Mouse (Mus musculus) retina, postnatal 1 day (tissue): ENCODE results near the gene Sash1.

ENCODE experiments used
- DNase-seq: peaks from one replicate; pipeline ENCODE4 v3.0.0-alpha.2; 2012

Sash1 gene

DNA sequence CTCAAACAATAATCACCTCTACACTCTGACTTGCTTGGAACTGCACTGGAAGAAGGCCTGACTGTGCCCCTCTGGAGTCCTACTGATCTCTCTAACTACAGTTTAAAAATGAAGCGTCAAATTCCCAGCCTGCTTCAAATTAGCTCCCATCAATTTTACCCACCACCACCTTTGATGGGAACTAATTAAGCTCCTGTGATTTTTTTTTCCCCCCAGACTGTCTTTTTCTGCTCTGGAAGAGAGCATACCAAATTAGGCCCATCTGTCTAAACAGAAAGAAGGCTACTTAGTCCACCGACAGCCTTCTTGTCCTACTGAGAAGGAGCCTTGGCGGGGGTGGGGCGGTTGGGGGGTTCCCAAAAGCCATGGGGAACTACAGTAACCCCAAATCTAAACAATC, 37.9 kb downstream of the Sash1 start:
- DNase-seq = no peak

- no peak for DNase-seq
Measured at GRCm38 (mm10) chr10:8846258-8846657, 39.6 kb downstream of the Sash1 start.

- DNase-seq = no peak
Measured at GRCm38 (mm10) chr10:8845230-8845770, 40.6 kb downstream of the Sash1 start.

DNA sequence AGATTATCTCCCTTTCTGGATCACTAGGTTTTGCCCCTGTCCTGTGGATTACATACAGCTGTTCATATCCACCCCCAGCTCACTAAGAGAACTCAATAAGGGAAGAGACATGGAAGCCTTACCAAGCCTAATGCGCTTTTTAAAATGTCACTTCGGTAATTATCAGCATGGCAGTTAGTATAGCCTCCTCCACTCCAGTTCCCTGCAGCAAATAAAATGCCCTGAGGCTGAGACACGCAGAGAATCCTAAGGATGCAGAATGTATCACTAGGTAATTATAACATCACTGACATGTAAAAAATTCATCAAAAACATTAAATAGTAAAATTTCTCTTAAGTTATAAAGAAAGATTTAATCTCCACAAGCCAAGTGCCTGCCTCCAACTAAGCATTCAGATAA, 45.9 kb downstream of the Sash1 start:
- DNase-seq = no peak

DNA sequence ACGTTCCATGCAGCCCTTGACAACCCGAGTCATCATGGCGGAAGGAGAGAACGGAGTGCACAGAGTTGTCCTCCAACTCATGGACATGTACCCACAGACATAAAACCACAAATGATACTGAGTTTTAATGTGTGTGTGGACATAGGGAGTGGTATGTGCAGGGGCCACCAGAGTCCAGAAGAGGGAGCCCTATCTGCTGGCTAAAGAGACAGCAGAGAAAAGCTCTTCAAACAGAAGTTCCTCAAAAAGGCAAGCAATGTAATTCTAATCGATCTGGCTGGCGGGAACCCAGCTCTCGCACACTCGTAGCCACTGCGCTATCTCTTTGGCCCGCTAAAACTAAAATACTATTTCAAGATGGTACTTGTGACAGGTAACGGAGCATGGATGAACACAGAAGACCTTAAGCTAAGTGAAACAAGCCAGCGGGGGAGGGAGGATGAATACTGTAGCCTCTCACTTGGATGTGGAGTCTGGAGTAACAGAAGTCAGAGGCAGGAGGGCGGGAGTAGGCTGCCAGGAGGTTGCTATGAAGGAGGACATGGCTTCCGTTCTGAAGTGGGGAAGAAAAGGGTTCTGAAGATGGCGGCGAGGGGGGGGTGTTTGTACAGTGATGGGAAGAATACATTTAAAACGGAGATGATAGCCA, 51.9 kb downstream of the Sash1 start:
- DNase-seq = no peak

DNA sequence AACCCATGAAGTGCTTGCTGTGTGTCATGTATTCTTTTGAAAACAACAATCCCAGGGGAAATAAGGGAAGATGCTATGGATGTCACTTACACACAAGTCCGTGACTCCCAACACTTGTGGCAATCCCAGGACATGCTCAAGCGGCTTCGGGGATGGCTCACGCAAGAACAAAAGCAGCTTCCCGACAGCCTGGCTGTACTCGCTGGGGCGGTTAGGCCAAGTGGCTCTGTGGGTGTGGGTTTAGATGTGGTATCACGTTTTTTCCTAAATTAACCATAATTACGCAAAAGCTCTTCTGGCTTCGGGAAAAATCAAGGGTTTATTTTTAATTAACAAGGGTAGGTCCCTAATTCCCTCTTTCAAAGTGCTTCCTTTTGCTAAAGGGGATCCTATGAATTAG, 59.6 kb downstream of the Sash1 start:
- peak; percentile 53 for DNase-seq

DNA sequence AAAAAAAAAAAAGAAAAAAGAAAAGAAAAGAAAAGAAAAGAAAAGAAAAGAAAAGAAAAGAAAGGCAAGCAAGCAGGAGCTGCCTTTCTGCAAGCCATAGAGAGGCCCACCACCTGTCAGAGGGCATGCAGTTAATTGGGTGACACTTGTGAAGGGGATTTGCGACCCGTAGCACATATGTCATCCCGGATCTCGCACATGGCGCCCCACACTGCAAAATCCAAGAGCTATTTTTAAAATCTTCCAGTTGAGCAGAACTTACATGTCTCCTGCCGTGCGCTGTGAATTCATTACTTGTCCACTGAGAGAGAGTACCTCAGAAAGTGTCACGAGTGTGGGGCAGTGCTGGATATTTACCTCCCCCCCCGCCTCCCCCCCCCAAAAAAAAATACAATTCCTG, 60.0 kb downstream of the Sash1 start:
- DNase-seq = peak; percentile 73

GRCm38 (mm10) chr10:8818066-8818465, 67.8 kb downstream of the Sash1 start:
- no peak for DNase-seq

DNA sequence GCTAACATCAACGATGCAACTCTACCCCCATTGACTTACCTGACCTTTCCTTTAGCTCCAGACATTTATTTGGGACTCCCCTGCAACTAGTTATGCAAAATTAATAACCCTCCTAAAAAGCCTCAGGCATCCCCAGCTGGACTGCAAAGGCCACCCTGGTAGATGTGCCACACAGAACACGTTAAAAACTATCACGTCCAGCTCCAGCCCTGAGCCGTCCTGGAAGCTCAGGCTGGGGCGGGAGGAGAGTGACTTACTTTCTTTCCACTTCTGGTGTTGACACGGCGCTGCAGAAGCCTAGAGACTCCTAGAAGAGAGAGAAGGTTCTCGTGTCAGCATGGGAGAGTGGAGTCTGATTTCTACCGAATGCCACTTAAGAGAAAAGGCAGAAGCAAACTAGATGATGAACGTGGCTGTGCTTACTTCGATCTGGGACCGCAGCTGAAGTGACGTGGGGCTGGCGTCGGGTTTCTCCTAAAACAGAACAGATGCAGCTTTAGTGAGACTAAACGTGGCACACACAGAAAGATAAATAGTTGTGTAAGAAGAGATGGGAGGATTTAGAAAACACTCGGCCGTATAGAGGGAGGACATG, 71.8 kb downstream of the Sash1 start:
- DNase-seq = no peak

GRCm38 (mm10) chr10:8813259-8813658, 72.6 kb downstream of the Sash1 start:
- no peak for DNase-seq

GRCm38 (mm10) chr10:8812807-8813206, 73.1 kb downstream of the Sash1 start:
- no peak for DNase-seq

DNA sequence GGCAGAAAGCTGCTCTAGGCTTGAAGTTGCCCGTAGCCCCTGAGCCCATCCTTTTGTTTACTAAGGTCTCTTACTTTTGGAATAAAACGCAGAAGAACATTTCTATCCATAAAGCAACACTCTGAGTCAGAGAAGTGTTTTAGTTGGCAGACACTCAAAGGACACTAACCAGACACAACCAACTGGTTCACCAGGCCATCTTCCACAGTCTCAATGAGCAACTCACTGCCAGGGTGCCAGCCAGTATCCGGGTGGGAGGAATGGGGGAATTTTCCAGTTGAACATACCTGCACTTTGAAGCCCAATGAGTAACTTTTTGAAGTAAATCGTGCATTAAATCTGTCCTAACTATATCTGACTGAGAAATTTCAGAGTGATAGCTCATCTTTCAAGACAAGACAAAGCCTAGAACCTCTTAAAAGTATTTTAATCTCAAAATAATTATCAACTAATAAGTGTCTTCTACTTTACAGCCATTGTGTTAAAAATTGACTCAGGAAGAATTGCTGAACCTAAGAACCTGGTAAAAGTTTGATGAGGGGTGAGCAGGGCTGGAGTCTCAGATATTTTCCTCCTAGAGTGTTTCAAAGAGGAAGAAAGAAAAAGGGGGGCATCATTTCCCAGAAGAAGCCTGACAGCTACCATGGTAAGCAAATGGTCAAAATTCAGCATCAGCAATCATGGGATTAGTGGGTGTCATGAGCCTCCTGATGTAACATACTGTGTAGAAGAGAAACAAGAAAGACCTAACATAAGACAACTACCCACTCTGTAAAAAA, 74.4 kb downstream of the Sash1 start:
- DNase-seq = no peak

- DNase-seq = no peak
Measured at GRCm38 (mm10) chr10:8810496-8810895, 75.4 kb downstream of the Sash1 start.

DNA sequence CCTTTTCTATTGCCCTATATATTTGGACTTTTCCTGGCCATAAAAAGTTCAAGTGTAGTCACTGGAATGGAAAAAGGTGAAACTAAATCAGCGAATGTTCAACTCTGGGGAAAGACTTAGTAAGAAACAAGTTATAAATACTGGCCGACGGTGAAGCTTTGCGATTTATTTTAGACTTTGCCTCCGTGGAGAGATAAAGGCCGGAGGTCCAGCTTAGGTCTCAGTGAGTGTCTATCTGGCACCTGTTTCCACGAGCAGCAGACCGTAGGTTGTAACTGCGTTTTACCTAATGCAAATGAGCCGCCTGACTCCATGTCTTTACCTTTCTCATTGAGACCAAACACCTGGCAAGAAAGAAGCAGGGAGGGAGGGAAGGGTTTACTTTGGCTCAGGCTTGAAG, 77.5 kb downstream of the Sash1 start:
- DNase-seq = no peak

DNA sequence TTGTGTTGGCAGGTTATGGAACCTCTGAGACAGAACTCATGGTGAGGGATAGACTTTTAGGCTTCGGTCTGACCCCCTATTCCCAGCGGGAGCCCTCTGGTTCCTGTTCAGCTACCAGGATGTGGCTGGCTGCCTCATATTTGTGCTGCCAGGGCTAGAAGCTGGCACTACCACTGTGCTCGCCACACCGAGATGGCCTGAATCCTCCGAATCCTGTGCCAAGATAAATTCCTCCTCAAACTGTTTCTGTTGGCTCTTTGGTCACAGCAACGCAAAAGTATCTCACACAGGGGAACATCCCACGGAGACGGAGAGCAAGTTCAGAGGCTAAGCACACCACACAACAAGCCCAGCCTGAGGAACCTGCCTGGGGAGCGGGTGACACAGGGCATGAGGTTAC, 78.3 kb downstream of the Sash1 start:
- DNase-seq = no peak

GRCm38 (mm10) chr10:8805402-8805801, 80.5 kb downstream of the Sash1 start:
- DNase-seq = no peak

- DNase-seq = peak; percentile 79
Measured at GRCm38 (mm10) chr10:8804292-8804691, 81.6 kb downstream of the Sash1 start.

- no peak for DNase-seq
Measured at GRCm38 (mm10) chr10:8801719-8802347, 84.0 kb downstream of the Sash1 start.

DNA sequence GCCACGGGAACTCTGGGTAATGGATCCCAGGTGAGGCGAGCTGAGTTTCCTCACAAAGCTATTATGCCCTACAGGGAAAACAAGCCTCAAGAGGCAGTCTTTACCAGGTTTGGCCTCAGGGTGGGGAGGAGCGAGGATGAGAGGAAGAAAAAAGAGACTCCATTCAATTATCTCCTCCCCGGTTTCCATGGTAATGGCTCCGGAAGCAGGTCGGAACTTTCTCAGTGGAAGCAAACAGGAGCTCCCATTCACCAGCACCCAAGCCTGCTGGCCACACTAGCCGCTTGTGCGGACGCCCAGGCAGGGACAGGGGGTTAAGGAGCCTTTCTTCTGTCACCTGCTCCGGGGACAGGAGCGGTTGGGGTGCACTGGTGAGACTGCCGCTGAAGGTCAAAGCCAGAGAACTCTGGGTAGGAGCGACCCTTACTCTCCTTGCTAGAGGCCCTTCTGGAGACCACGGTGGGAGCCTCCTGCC, 84.7 kb downstream of the Sash1 start:
- DNase-seq = peak; percentile 85

GRCm38 (mm10) chr10:8797826-8798225, 88.0 kb downstream of the Sash1 start:
- DNase-seq = peak; percentile 20

DNA sequence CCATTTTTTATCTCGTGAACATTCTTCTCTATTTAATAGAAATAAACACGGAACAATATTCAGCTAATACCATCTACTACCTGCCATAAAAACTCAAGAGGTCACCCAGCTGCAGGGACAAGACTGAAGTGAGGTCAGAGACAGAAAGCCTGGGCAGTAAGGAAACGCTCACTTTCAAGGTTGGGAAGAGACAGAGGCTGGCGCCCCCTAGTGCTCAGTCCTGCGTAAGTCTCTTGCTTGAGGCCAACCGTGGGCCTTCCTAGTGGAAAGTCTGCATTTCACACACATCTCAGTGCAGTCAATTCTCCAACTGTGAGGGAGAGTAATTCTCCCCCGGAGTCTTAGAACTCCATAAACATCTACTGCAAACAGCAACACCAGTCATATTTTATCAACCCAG, 90.5 kb downstream of the Sash1 start:
- peak; percentile 76 for DNase-seq

- peak; percentile 70 for DNase-seq
Measured at GRCm38 (mm10) chr10:8792412-8792811, 93.5 kb downstream of the Sash1 start.

- no peak for DNase-seq
Measured at GRCm38 (mm10) chr10:8789096-8789495, 96.8 kb downstream of the Sash1 start.
